Mouse (Mus musculus) layer of hippocampus, postnatal 14 days (tissue): ENCODE results near the gene Dock4. TPM values are rescaled to one million over a fixed set of nuclear protein-coding genes. Genes with fewer than 3 reads are reported as not detected.
A peak's percentile ranks its signal among the peaks of the same experiment; 100 is the strongest.

ENCODE experiments used
- DNase-seq, 2 experiments: peaks; one replicate each; pipeline ENCODE4 v3.0.0; 2021 to 2022; ENCODE audit warnings: low spot score in 2 of 2, mixed read lengths in 1 of 2
- total RNA-seq, 2 experiments: library from RNA; stranded (reverse); gene quantifications; 2 replicates each; pipeline ENCODE4 v1.2.3; 2021

Dock4 gene
- total RNA-seq, 2 experiments from 2014 or later, result 193 to 215 TPM

DNA sequence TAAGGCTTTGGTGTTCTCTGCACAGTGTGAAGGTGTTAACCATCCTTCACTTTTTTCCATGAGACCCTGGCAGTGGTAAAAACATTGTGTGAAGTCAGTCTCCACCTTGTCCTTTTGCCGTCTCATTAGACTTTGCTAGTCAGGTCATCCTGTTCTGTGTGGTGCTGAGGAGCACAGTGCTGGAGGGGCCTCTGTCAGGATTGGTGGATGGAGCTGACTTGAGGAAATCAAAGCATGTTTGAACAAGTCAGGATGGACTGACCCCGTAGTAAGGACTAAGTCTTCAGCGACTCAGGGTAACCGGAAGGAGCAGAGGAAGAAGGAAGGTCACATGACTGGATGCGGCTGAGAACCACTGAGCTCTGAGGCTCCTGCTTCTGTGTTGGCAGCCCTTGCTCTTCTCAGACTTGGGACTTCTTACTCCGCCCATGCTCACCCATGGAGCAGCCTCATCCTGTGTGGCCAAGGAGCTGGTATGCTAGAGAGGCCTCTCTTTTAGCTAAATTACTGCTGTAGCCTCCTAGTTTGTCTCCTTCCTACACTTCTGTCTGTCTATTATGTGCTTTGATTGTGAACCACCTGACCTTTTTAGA is 14.0 kb downstream of the Dock4 start:
- no peak for DNase-seq

DNA sequence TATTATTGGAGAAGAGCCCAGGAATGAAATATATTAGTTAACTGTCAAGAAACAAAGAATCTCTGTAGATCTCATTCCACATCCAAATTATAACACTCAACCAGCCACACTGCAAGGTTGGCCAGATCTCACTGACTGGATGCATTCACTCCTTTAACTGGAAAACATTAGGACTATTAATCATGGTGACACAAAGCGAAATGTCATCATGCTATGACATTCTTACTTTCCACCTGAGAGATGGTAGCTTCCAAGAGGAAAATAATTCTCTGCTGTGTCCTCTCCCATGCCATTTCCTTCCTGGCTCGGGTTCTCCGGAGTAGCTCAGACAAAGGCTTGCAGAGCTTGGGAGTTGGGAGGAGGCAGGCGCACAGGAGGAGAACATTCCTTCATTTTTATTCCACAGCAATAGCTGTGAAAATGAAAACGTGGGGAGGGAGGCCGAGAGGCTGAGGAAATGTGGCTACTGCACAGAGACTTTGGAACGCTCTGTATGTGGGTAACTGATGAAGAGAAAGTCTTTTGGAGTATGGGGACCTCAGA is 17.0 kb downstream of the Dock4 start:
- no peak for DNase-seq

DNA sequence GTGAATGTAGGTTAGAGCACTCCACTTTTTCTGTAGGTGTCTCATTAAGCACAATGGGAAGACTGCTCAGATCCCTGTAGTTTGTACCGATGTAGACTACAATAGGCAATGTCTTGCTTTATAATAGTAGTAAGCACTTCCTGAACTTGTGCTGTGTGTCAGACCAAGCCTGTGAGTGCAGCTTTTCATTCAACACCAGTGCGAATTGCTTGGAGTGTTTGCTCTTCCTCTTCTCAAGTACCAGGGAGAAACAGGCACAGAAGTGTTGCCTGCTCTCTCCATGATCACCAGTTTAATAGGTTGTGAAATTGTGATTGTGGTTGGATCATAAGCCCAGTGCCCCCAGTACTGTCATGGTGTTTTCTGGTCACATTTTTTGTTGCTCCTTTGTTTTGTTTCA is 18.1 kb downstream of the Dock4 start:
- no peak for DNase-seq

DNA sequence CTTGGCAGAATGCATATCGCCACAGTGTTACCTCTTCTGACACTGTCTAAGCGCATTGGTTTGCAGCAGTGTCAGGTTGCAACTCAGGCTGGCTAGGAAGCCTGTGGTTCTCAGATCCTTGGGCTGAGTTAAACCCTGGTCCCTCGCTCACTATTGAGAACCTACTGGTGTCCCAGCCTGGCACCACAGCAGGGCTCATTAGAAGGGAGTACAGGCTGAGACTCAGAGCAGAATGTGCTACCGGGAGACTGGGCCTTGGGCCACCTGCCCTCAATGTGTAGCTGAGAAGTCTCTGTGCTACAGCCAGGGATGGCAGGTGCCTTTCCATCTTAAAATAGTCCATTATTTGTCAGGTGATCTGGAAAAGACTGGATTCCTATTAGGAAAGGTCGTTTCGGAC is 18.5 kb downstream of the Dock4 start:
- DNase-seq, result peak; percentile 56 to 76

DNA sequence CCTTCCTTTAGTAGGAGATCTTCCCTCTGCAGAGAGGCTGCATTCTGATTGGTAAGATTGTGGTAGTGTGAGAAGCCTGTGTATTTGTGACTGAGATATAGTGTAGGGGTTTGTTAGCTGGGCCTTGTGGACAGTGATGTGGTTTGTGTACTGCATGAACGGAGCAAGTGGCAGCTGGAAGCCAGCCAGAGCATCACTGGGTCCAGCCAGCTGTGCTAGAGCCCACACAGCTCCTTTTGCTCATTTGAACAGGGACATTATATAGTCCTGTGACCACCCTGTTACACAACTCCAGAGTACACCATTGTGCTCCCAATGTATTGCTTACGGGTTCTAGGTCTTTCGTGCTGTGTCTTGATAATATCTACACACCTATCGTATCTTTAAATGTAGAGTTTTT is 22.5 kb downstream of the Dock4 start:
- DNase-seq, result peak in 1 of 2 experiments; percentile 55

DNA sequence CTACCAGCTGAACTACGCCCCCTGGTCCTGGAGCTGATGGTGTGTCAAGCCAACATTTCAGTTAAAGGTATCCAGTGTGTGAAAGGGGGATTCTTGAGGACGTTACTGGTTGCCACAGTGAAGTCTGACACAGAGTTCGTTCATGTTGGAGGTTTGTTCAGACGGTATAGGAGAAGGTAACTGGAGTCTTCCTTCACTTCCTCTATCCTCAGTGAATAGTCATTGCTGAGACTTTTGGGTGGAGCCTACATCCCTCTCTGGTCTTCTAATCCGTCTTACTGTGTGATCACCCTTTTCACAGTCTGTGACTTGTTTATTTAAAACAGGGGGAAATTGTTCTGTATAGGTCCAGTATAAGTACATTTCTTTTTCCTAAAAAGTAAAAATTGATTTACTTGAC is 23.3 kb downstream of the Dock4 start:
- no peak for DNase-seq

DNA sequence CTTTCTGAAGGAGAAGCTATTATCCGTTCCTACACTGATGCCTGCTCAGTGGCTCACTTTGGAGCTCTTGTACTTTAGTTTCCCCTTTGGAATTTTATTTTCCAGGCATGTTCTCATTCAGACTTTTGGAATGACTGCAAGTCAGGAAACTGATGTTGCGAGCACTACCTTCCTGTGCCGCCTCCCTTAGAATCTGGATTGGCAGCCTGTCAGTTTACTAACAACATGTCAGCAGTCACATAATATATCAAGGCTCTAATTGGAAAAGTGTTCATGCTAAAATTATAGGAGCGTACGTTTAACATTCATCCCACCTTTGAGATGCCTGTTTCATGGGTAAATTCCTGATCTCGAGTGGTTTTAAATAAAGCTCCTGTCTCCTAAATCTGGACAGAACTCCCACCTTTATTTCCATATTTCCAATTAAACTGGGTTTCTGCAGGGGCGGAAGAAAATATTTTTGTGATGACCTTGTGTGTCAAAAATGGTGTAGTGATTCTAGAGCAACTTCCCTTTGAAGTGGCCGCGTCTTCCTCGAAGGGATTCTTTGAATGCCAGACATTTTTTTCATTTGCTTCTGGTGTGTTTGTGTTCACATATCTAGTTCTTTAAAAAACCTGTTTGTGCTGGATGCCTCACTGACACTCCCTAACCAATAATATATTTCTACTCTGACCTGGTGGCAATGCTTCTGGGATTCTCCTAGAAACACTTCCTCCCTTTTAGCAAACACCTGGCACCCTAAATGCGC is 26.1 kb downstream of the Dock4 start:
- no peak for DNase-seq

DNA sequence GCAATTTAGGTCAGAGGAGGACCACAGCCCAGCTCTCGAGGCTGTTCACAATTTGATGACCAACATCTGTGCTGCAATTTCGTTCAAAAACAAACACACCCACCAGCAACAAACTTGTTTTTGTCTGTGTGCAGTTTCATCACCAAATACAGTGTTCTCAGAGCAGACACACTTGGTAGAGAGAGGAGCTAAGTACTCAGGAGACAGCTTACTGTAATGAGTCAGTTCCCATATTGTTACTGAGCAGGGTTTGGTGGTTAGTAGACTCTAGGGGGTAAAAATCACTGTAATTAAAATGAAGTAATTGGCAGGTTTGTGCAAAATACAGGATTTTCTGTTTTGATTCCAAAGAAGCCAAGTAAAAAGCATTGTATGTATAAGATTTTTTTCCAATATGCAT is 28.0 kb downstream of the Dock4 start:
- DNase-seq, result no peak

DNA sequence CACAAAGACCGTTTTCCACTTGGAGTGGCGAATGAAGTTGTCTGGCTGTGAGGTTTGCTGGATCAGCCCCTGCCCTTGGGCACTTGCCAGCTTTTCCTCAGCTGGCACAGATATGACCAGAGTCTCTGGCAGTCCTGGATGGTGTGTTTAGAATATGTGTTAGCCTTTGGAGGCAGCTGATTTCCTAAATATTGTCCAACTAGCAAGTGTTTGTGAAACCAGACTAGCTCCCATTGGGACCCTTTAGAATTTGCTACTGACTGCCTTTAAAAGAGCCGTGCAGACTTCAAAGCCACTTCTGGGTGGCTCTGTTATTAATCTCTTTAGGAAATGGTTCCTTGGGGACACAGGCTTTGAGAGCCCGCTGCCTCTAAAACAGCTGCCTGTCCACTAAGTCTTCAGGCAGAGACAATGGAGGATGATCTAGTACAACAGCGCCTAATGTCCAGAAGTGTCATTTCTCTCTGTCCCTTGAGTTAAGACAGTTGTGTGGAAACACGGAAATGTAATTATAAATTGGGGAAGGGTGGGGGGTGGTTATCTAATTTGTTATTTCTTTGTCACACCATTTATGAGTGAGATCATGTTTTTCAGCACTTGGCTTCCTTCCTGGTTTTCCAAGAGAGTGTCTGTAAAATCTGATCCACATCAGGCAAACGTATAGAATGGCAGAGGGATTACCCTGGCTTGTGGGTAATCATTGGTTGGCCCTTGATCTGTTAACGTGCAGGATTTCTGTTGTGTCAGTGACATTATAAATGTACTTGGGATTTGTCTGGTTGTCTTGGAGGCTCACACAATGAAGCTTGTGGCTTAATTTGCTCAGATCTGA is 32.1 kb downstream of the Dock4 start:
- DNase-seq, result no peak

DNA sequence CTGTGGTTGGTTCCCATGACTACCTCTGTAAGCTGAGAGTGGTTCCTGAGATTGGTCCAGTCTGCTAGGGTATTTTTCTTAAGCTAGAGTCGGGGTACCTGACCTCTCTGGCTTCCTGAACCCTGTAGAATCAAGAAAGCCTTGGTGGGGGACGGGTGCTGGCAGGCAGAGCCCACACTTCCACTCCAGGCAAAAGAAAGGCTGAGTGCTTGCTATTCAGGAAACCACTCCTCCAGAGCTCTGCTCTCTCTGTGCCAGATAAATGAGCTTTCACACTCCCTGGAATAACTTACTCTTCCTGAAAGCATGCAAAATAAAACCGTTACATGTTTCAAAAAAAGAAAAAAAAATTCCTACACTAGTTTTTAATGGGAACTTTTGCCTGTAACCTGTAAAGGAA is 38.5 kb downstream of the Dock4 start:
- DNase-seq, result no peak

DNA sequence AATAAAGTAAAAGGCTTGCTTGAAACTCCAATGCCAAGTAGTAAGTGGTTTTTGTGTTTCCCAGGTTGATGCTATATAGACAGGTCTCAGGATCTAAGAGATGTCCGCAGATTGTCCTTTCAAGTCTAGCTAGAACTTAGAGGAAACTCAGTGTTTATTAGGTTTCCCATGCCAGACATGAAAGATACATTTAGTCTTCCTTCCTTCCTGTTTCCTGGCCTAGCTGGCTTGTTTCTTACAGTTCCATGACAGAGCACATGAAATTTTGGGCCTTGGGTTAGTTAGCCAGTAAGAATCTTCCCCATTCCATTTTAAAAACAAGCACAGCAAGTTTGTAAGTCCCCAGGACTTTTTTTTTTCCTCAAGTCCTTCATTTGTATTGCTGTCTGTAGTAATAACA is 39.5 kb downstream of the Dock4 start:
- no peak for DNase-seq

DNA sequence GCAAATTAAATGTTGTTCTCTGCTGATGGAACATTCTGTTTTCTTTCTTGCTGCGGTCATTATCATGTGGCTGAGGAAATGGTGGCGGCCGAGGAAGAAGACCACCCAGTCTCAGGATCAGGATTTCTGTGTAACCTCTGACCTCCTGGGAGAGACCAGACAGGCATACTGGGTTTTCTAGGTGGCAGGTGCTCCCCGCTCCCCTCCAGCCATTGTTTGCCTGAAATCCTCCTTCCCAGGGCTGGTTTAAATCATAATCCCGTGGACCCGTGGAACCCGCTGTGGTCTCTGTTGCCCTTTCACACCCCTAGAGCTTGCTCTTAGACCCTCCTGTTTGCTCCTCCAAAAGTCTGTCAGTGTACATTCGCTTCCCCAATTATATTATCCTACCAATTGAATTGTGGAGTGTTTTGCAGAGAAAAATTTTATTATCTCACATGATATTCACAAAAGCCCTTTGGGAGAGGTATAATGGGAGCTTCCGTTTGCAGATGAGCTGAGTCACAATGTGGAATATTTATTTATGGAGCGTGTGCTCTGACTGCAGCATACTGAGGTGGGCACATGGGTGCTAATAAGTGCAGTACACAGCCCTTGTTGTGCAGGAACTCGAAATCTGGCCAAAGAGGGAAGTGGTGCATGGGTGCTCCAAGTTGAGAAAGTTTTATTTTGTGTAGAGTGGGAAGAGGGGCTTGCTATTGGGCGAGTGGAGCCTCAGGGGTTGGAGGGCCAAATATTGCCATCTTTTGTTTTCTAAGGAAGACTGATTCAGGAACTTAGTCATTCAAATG is 40.5 kb downstream of the Dock4 start:
- no peak for DNase-seq

DNA sequence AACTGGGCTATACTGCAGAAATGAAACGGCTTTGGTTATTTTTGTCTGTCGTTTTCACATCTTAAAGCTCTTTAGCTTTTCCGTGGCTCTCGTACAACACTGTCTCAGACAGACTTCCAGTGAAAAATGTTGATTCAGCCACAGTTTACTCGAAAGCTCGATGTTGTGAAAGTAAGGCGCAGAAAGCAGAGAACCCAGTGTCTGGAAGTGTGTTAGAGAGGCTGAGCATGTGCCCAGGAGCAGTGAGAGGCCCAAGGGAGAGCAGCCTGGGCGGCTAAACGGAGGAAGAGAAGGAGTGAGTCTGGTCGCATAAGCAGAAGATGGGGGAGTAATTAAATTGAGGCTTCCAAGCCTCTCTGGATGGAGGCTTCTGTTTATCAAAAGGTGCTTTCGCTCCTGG is 50.6 kb downstream of the Dock4 start:
- DNase-seq, result no peak

DNA sequence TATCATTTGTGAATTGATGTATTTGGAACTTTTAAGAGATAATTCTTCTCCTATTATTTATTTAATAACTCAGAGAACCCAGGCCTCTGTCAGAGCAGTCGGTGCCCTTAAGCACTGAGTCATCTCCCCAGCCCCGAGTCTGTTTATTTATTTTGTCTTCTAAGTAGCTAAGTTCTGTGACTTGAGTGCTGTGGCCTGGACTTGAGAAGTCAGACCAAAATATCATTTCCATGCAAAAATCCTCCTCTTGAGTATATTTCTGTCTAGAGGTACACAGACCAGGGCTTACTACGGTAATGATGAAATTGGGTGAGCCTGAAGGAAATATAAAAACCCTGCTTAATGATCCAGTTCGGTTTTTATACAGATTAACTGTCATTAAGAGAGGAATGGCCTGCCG is 52.1 kb downstream of the Dock4 start:
- DNase-seq, result no peak

DNA sequence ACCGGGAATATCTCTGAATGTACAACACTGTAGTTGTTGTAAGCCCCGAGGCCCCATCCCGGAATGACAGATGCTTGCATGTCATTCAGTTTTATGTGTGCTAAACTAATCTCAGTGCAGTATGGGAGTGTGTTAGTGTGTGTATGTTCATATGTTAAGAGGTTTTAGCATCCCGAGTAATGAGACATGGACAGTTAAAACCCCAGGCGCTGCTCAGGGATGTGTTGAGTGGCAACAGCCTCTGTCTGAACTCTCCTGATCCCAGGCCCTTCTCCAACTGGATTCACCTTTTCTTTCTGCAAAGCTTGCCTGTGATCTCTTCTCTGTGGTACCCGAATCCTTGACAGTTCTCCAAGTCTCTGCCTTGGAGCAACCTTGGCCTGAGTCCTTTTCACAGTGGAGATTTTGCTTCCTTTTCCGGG is 52.5 kb downstream of the Dock4 start:
- DNase-seq, result peak in 1 of 2 experiments; percentile 47

DNA sequence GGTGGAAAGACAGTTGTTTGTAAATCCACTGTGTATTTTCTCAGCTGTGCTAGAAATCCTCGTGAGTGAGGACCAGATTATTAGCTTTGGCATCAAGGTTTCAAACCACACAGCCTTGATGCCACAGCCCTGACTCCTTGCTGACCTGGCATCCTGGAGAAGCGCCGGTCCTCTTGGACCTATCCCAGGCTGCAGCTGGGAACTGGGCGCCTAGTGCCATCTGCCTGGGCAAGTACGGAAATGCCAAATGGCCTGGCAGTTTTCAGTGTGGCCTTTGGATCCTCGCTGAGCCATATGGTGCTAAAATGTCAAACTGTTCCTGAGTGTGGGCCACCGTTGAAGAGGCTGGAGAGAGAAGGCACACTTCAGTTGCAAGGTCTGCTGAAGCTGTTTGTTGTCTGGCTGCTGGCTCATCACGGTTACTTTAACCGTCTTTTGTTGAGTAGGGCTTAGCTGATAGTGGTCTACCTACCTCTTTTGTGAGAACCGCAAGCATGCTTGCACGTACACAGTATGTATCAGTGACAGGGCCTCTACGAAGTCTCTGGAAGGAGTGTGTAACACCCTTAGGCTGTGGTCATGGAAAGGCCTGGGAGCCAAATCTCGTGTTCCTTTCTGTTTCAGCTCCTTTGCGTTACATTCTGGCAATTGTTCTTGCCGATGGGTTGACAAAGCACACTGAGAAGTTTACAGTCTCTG is 53.3 kb downstream of the Dock4 start:
- peak; percentile 64 to 69 for DNase-seq

DNA sequence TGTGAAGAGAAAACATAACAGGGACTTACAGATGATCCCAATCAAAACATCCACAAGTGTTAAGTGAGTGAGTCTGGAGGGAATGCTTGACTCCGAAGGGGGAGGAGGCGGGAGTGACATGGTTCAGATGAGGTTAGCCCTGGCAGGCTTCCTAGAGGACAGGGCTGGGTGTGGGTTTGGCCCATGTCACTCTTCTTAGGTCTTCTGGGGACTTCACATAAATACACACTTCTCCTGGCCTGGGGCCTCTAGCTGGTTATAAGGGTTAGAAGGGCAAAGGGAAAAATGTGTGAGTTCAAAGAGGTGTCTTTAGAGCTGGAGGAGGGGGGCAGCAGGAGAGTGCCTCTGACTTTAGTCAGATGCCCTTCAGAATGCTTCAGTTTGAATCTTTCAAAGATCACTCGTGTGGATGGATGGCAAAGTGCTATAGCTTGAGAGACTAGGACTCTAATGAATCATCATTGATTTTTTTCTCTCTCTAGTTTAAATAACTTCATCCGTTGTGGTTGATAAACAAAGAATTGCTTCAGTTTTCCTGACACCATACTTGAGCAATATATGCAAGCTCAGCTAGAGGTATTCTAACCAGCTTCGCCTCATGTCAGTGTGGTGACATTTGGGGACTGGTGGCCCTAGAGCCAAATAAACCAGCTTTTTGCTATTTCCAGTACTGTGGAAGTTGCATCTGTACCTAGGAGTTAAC is 54.0 kb downstream of the Dock4 start:
- DNase-seq, result no peak

DNA sequence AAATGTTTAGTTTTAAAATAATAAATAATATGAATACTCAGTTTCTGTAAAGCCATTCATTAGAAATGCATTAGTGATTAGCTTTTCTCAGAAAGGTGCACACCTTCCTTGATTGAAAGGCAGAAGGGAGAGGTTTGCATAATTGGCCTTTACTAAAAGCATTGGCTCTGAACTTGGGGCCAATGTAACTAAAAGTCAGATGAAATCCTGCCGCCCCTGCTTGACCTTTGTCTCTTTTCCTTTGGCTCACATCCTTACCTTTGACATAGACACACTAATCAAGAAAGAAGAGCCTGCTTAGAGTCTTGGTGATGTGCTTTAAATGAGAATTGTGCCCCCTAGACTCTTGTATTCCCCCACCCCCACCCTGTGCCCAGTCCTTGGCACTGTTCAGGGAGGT is 55.4 kb downstream of the Dock4 start:
- DNase-seq, result no peak

DNA sequence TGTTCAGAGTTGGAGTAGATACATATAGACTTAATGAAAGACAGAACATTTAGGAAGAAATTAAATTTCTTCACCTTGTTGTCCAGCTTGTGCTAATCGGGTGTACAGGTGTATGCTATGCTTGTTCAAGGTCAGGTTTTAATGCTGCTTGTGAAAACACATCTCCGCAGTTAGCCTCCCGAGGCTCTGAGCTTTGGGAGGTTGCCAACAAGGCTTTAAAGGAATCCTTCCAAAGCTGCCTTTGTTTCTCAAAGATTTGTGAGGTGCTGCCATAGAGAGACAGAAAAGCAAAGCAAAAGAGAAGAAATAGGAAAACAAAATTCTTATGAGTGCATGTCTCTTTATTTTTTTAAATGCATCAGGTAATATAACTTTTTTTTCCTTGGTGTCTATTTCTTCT is 57.8 kb downstream of the Dock4 start:
- DNase-seq, result no peak

DNA sequence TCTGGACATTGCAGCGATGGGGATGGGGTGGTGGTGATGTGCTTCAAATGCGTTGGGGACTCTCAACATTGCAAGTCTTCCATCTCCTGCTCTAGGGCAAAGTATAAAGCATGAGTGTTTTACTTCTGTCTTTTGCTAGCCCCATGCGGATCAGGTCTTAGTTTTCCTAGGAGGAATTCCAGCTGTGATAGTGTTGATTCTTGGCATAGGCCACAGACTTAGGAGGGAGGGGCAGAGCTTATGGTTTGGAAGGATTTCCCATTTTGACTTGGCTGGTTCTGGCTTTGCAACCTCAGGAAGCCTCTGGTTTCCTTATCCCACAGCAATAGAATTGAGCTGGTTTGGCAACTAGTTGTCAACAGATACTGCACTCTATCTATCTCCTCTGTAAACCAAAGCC is 58.9 kb downstream of the Dock4 start:
- no peak for DNase-seq
